In the genomic region with DNA sequence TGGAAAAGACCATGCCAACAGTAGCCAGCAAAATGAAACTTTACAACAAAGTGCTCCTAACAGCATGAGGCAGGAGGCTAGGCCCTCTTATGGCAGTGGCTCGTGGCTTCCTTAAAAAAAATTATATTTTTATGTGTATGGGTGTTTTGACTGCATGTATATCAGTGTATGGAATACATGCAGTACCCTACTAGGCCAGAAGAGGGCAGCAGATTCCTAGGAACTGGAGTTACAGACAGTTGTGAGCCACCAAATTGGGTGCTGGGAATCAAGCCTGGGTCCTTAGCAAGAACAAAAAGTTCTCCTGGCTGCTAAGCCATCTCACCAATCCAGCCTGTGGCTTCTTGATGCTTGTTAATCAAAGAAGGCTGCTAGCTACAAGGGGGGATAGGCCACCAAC, we compare ENCODE assay signal across 18 mouse cellular contexts.
DNase-seq lines count a peak whose midpoint lies in the region; ATAC-seq and TF ChIP-seq lines count a peak whose summit lies in the region.
"Had no signal": no experiment of that assay in that cellular context is flagged by ENCODE, and none has a peak within 500 bp of the region (broad histone marks: within the 10 kb centered on the region; RNA-seq: fewer than 3 reads in every experiment).

No protein-coding gene starts in this region.

- H3K4me3 ChIP-seq in intestine, postnatal 0 days (ENCODE audit: low read depth, low read length) = no peak overlapping the region
- H3K4me3 ChIP-seq in intestine, embryonic 16.5 days (ENCODE audit: low read length) = no peak overlapping the region
- no peak overlapping the region for H3K4me3 ChIP-seq in midbrain, embryonic 14.5 days (replicated peaks; ENCODE audit: low read depth, low read length)
- no peak overlapping the region for H3K4me3 ChIP-seq in midbrain, embryonic 11.5 days (ENCODE audit: low read depth, low read length)
- H3K4me3 ChIP-seq: heart, embryonic 10.5 days; kidney, embryonic 15.5 days; myocyte had no signal

- H3K27ac ChIP-seq in intestine, postnatal 0 days (ENCODE audit: low read depth, low read length) = no peak overlapping the region
- no peak overlapping the region for H3K27ac ChIP-seq in intestine, embryonic 16.5 days (ENCODE audit: low read length)
- H3K27ac ChIP-seq in midbrain, embryonic 14.5 days (replicated peaks; ENCODE audit: low read depth, low read length) = no peak overlapping the region
- H3K27ac ChIP-seq in midbrain, embryonic 11.5 days (ENCODE audit: low read depth, low read length) = no peak overlapping the region
- H3K27ac ChIP-seq: kidney, embryonic 15.5 days had no signal

- WGBS in intestine, postnatal 0 days = 65% methylated on average over 1 of the region's 1 CpGs
- 77% methylated on average over 1 of the region's 1 CpGs for WGBS in intestine, embryonic 16.5 days
- 87% methylated on average over 1 of the region's 1 CpGs for WGBS in midbrain, embryonic 14.5 days
- 76% methylated on average over 1 of the region's 1 CpGs for WGBS in midbrain, embryonic 11.5 days

- peak; percentile 9 for DNase-seq in midbrain, embryonic 14.5 days
- no peak for DNase-seq in midbrain, embryonic 11.5 days (ENCODE audit: low spot score, missing footprints)
- no peak for DNase-seq in Patski (ENCODE audit: low read depth, low spot score)
- peak; percentile 12 for DNase-seq in testis, postnatal 14 days (ENCODE audit: low spot score)
- no peak for DNase-seq in ovary, adult 18-20 months (ENCODE audit: low spot score)
- DNase-seq: adrenal gland, adult 8-10 months; cerebellum, adult 9-10 months; gastrocnemius, postnatal 10 days; heart, postnatal 14 days; thymus, adult 2 months had no signal

- H3K9ac ChIP-seq in intestine, postnatal 0 days (ENCODE audit: low read depth, low read length) = no peak overlapping the region
- H3K9ac ChIP-seq in intestine, embryonic 16.5 days (ENCODE audit: low read depth, low read length) = no peak overlapping the region
- no peak overlapping the region for H3K9ac ChIP-seq in midbrain, embryonic 14.5 days (replicated peaks; ENCODE audit: low read length)
- no peak overlapping the region for H3K9ac ChIP-seq in midbrain, embryonic 11.5 days (ENCODE audit: low read length)
- H3K9ac ChIP-seq: kidney, embryonic 15.5 days had no signal

- no peaks in the 10 kb centered on the region for H3K4me1 ChIP-seq in intestine, postnatal 0 days (replicated peaks; ENCODE audit: control insufficient read depth, insufficient read depth, low read length)
- H3K4me1 ChIP-seq in intestine, embryonic 16.5 days (ENCODE audit: control insufficient read depth, insufficient read depth, low read length) = no peaks in the 10 kb centered on the region
- H3K4me1 ChIP-seq in midbrain, embryonic 14.5 days (ENCODE audit: control insufficient read depth, insufficient read depth, low read length) = no peaks in the 10 kb centered on the region
- no peaks in the 10 kb centered on the region for H3K4me1 ChIP-seq in midbrain, embryonic 11.5 days (ENCODE audit: control insufficient read depth, insufficient read depth, low read length)
- H3K4me1 ChIP-seq: kidney, embryonic 15.5 days had no signal

- peak; percentile 50; the same call in 1 of the 2 replicates for TF ChIP-seq CTCF in intestine, postnatal 0 days (IDR thresholded peaks at IDR 0.05; ENCODE audit: low read depth)
- peak; percentile 42 for TF ChIP-seq CTCF in Patski (IDR thresholded peaks at IDR 0.05)

- CTCF ChIA-PET in Patski (lab: Charles Lee) = no interaction called here

- ATAC-seq in intestine, postnatal 0 days = no peak
- ATAC-seq in intestine, embryonic 16.5 days = no peak
- ATAC-seq in midbrain, embryonic 14.5 days (ENCODE audit: low FRiP score, low TSS enrichment) = no peak
- no peak for ATAC-seq in midbrain, embryonic 11.5 days (ENCODE audit: low FRiP score)
- no peak for ATAC-seq in Patski
- ATAC-seq: forebrain, embryonic 16.5 days; hindbrain, embryonic 16.5 days had no signal

- no peaks in the 10 kb centered on the region for H3K27me3 ChIP-seq in intestine, postnatal 0 days (replicated peaks; ENCODE audit: control insufficient read depth, insufficient read depth, low read length)
- H3K27me3 ChIP-seq in intestine, embryonic 16.5 days (replicated peaks; ENCODE audit: control insufficient read depth, insufficient read depth, low read length) = no peaks in the 10 kb centered on the region
- H3K27me3 ChIP-seq in midbrain, embryonic 14.5 days (ENCODE audit: control insufficient read depth, insufficient read depth, low read length) = no peaks in the 10 kb centered on the region
- H3K27me3 ChIP-seq in midbrain, embryonic 11.5 days (ENCODE audit: control insufficient read depth, insufficient read depth, low read length) = no peaks in the 10 kb centered on the region
- no peaks in the 10 kb centered on the region for H3K27me3 ChIP-seq in Patski
- H3K27me3 ChIP-seq: CH12.LX; kidney, embryonic 15.5 days had no signal

- POLR2A ChIA-PET in Patski (lab: Charles Lee) = interaction anchor here (1.3 kb wide), 1 partner anchor 9 kb away, joined by 3 read pairs; no protein-coding TSS in a partner anchor

- no peaks in the 10 kb centered on the region; the same call in 1 of the 2 replicates for H3K9me3 ChIP-seq in intestine, postnatal 0 days (ENCODE audit: control insufficient read depth)
- 0 out of 2 replicates have a peak, but pooled peaks cover 3% of the 10 kb centered on the region for H3K9me3 ChIP-seq in intestine, embryonic 16.5 days (ENCODE audit: control insufficient read depth, low read length)
- peaks cover 13% of the 10 kb centered on the region for H3K9me3 ChIP-seq in midbrain, embryonic 14.5 days (ENCODE audit: control insufficient read depth, low read length)
- peaks cover 7% of the 10 kb centered on the region for H3K9me3 ChIP-seq in midbrain, embryonic 11.5 days (ENCODE audit: control insufficient read depth, low read length)

- no peak overlapping the region for H3K4me2 ChIP-seq in intestine, postnatal 0 days (replicated peaks; ENCODE audit: low read depth)
- no peak overlapping the region for H3K4me2 ChIP-seq in intestine, embryonic 16.5 days (ENCODE audit: low read depth, low read length)
- H3K4me2 ChIP-seq in midbrain, embryonic 14.5 days (ENCODE audit: low read length) = no peak overlapping the region
- no peak overlapping the region for H3K4me2 ChIP-seq in midbrain, embryonic 11.5 days
- H3K4me2 ChIP-seq: kidney, embryonic 15.5 days had no signal

- no peaks in the 10 kb centered on the region for H3K36me3 ChIP-seq in intestine, postnatal 0 days (ENCODE audit: control insufficient read depth, insufficient read depth)
- H3K36me3 ChIP-seq in intestine, embryonic 16.5 days (ENCODE audit: control insufficient read depth, insufficient read depth, low read length) = no peaks in the 10 kb centered on the region
- peaks cover 3% of the 10 kb centered on the region; the same call in 1 of the 2 replicates for H3K36me3 ChIP-seq in midbrain, embryonic 14.5 days (ENCODE audit: control insufficient read depth, insufficient read depth, low read length)
- H3K36me3 ChIP-seq in midbrain, embryonic 11.5 days (ENCODE audit: control insufficient read depth, insufficient read depth, low read length) = 0 out of 2 replicates have a peak, but pooled peaks cover 3% of the 10 kb centered on the region
- H3K36me3 ChIP-seq: kidney, embryonic 15.5 days had no signal

- in situ Hi-C loops in Patski (cut with MboI; ENCODE audit: low pct_unique_long_range_greater_than_20kb) = no loop called here

Comparison
In these comparisons a context has a peak if more than half of its experiments do, and no peak if none do; other contexts are left out.
1. DNase-seq: peak in midbrain, embryonic 14.5 days (single experiment) and testis, postnatal 14 days (single experiment); none in midbrain, embryonic 11.5 days (single experiment), Patski (single experiment) and ovary, adult 18-20 months (single experiment).